Mouse (Mus musculus): ENCODE data around the gene Irx6. TPM values are rescaled to one million over a fixed set of nuclear protein-coding genes. Genes with fewer than 3 reads are reported as not detected.

The Irx6 gene
- polyA plus RNA-seq, 1 experiment, result not detected

DNA sequence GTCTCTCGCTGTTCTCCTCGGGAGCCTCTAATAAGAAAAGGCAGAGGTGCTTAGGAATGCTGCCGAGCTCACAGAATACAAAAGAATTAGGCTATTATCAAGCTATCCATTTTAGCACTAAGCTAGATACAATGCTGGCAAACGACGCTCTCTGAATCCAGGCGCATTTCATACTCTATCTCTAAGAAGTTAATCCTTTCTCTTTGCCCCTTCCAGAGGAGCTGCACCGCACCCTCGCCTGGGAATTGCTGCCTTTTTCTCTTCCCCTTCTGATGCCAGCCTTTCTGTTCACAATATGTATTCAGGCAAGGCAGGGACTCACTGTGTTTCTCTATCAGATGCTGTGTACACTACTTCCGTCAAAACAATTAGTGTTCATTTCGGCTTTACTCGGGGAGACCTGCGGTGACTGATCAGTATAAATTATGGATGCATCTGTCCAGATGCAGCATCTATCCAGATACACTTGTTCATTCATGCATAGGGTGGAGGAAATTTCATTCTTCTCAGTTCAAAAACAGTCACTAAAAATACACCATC, 3.4 kb upstream of the Irx6 start:
- TF ChIP-seq POLR2A (IDR thresholded peaks at IDR 0.05; ENCODE audit: control insufficient read depth, low read depth, low read length) (no peak), CTCF (IDR thresholded peaks at IDR 0.05; ENCODE audit: control insufficient read depth, insufficient read depth, insufficient replicate concordance, low read depth, low read length) (no peak)
- no peaks in the 10 kb centered on the region for H3K36me3 ChIP-seq (ENCODE audit: control insufficient read depth, insufficient read depth, low read length)
- no peak overlapping the region for H3K4me3 ChIP-seq (ENCODE audit: control insufficient read depth, low read depth, low read length)
- H3K27ac ChIP-seq (ENCODE audit: control insufficient read depth, insufficient read depth, low read depth, low read length), result no peak overlapping the region
- no peaks in the 10 kb centered on the region for H3K27me3 ChIP-seq (ENCODE audit: control insufficient read depth, insufficient read depth, low read length)
- peaks cover 6% of the 10 kb centered on the region for H3K4me1 ChIP-seq (ENCODE audit: control insufficient read depth, insufficient read depth, low read length)

- Histone ChIP-seq H3K4me1 (ENCODE audit: control insufficient read depth, insufficient read depth, low read length) (peaks cover 6% of the 10 kb centered on the region), H3K27ac (ENCODE audit: control insufficient read depth, insufficient read depth, low read depth, low read length) (no peak overlapping the region), H3K4me3 (ENCODE audit: control insufficient read depth, low read depth, low read length) (no peak overlapping the region), H3K36me3 (ENCODE audit: control insufficient read depth, insufficient read depth, low read length) (no peaks in the 10 kb centered on the region), H3K27me3 (ENCODE audit: control insufficient read depth, insufficient read depth, low read length) (no peaks in the 10 kb centered on the region)
- TF ChIP-seq POLR2A (IDR thresholded peaks at IDR 0.05; ENCODE audit: control insufficient read depth, low read depth, low read length), result no peak
- TF ChIP-seq CTCF (IDR thresholded peaks at IDR 0.05; ENCODE audit: control insufficient read depth, insufficient read depth, insufficient replicate concordance, low read depth, low read length), result no peak
These were observed 2.2 kb upstream of the Irx6 start for GRCm38 (mm10) chr8:92671892-92672291.

DNA sequence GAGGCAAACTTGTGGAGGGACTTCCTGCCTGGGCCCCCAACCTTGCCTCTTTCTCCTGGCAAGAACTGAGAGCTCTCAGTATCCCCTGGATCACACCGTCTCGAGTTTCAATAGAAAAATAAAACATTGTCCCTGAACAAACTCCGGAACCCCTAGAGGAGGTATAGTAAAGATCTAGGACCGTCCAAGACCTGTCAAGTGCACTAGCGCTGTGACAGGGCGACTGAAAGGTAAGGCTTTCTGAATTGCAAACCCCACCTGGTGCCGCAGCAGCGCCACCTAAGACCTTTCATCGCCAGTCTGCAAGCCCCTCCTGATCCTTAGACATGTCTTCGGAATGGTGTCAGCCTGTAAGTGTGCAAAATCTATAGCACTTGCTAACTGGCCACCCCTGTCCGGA, 987 bp upstream of the Irx6 start:
- peaks cover 6% of the 10 kb centered on the region for H3K4me1 ChIP-seq (ENCODE audit: control insufficient read depth, insufficient read depth, low read length)
- no peak overlapping the region; the same call in 1 of the 2 replicates for H3K4me3 ChIP-seq (ENCODE audit: control insufficient read depth, low read depth, low read length)
- H3K27ac ChIP-seq (ENCODE audit: control insufficient read depth, insufficient read depth, low read depth, low read length), result no peak overlapping the region
- no peaks in the 10 kb centered on the region for H3K27me3 ChIP-seq (ENCODE audit: control insufficient read depth, insufficient read depth, low read length)
- H3K36me3 ChIP-seq (ENCODE audit: control insufficient read depth, insufficient read depth, low read length), result no peaks in the 10 kb centered on the region
- TF ChIP-seq CTCF (IDR thresholded peaks at IDR 0.05; ENCODE audit: control insufficient read depth, insufficient read depth, insufficient replicate concordance, low read depth, low read length) (no peak), POLR2A (IDR thresholded peaks at IDR 0.05; ENCODE audit: control insufficient read depth, low read depth, low read length) (no peak)

DNA sequence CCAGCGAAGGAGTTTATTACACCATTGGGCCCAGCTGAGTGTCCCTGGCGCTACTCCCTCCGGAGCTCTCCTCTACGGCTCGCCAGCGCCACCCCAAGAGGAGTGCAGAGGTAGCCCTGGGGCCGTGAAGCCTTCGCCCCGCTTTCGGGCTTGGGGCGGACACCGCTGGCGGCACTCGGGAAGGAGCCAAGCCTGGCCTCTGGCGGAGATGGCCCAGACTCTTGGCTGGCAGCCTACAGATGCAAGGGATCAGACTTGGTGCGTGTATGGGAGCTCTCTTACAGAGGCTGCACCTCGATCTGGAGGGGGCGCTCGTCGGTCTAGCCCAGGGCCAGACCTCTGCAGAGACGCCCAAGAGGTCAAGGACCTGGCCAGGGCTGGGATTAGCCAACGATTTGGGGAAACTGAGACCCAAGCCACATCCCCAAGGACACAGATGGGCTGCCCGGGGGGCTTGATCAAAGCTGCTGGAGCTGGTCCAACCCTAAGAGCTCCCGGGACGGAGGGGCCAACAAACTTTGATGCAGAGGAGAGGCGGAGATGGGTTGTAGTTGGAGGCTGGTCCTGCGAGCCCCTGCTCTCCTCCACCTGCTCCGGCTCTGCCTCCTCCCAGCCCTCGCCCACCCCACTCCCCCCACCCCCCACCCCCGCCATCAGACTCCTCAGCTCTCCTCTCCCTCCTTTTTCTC, 389 bp upstream of the Irx6 start:
- no peak overlapping the region for H3K27ac ChIP-seq (ENCODE audit: control insufficient read depth, insufficient read depth, low read depth, low read length)

GRCm38 (mm10) chr8:92678407-92678806, 4.3 kb downstream of the Irx6 start:
- Histone ChIP-seq H3K36me3 (ENCODE audit: control insufficient read depth, insufficient read depth, low read length) (no peaks in the 10 kb centered on the region), H3K27ac (ENCODE audit: control insufficient read depth, insufficient read depth, low read depth, low read length) (no peak overlapping the region), H3K4me1 (ENCODE audit: control insufficient read depth, insufficient read depth, low read length) (peaks cover 6% of the 10 kb centered on the region), H3K27me3 (ENCODE audit: control insufficient read depth, insufficient read depth, low read length) (no peaks in the 10 kb centered on the region), H3K4me3 (ENCODE audit: control insufficient read depth, low read depth, low read length) (no peak overlapping the region)
- TF ChIP-seq POLR2A (IDR thresholded peaks at IDR 0.05; ENCODE audit: control insufficient read depth, low read depth, low read length) (no peak), CTCF (IDR thresholded peaks at IDR 0.05; ENCODE audit: control insufficient read depth, insufficient read depth, insufficient replicate concordance, low read depth, low read length) (no peak)

More for the DNA sequence above, 389 bp upstream of the Irx6 start:
- Histone ChIP-seq H3K4me1 (ENCODE audit: control insufficient read depth, insufficient read depth, low read length) (peaks cover 6% of the 10 kb centered on the region), H3K4me3 (ENCODE audit: control insufficient read depth, low read depth, low read length) (peak overlapping the region; percentile 23), H3K36me3 (ENCODE audit: control insufficient read depth, insufficient read depth, low read length) (no peaks in the 10 kb centered on the region), H3K27me3 (ENCODE audit: control insufficient read depth, insufficient read depth, low read length) (no peaks in the 10 kb centered on the region)
- no peak for TF ChIP-seq CTCF (IDR thresholded peaks at IDR 0.05; ENCODE audit: control insufficient read depth, insufficient read depth, insufficient replicate concordance, low read depth, low read length)

GRCm38 (mm10) chr8:92697361-92697760, 23.3 kb downstream of the Irx6 start:
- Histone ChIP-seq H3K4me3 (ENCODE audit: control insufficient read depth, low read depth, low read length) (no peak overlapping the region), H3K27ac (ENCODE audit: control insufficient read depth, insufficient read depth, low read depth, low read length) (no peak overlapping the region), H3K36me3 (ENCODE audit: control insufficient read depth, insufficient read depth, low read length) (no peaks in the 10 kb centered on the region), H3K4me1 (ENCODE audit: control insufficient read depth, insufficient read depth, low read length) (peaks cover 8% of the 10 kb centered on the region), H3K27me3 (ENCODE audit: control insufficient read depth, insufficient read depth, low read length) (no peaks in the 10 kb centered on the region)
- TF ChIP-seq CTCF (IDR thresholded peaks at IDR 0.05; ENCODE audit: control insufficient read depth, insufficient read depth, insufficient replicate concordance, low read depth, low read length) (no peak), POLR2A (IDR thresholded peaks at IDR 0.05; ENCODE audit: control insufficient read depth, low read depth, low read length) (no peak)

- H3K36me3 ChIP-seq (ENCODE audit: control insufficient read depth, insufficient read depth, low read length), result no peaks in the 10 kb centered on the region
- H3K27me3 ChIP-seq (ENCODE audit: control insufficient read depth, insufficient read depth, low read length), result no peaks in the 10 kb centered on the region
- TF ChIP-seq POLR2A (IDR thresholded peaks at IDR 0.05; ENCODE audit: control insufficient read depth, low read depth, low read length) (no peak), CTCF (IDR thresholded peaks at IDR 0.05; ENCODE audit: control insufficient read depth, insufficient read depth, insufficient replicate concordance, low read depth, low read length) (no peak)
- no peak overlapping the region for H3K4me3 ChIP-seq (ENCODE audit: control insufficient read depth, low read depth, low read length)
- no peak overlapping the region for H3K27ac ChIP-seq (ENCODE audit: control insufficient read depth, insufficient read depth, low read depth, low read length)
- H3K4me1 ChIP-seq (ENCODE audit: control insufficient read depth, insufficient read depth, low read length), result peaks cover 8% of the 10 kb centered on the region
These were observed 24.3 kb downstream of the Irx6 start for GRCm38 (mm10) chr8:92698411-92698810.

Measured in testis, adult 2 months (tissue).